Mouse (Mus musculus): Measurements from ENCODE around the gene Myo1h. TPM values are rescaled to one million over a fixed set of nuclear protein-coding genes. Genes with fewer than 3 reads are reported as not detected.

The Myo1h gene
- total RNA-seq (2023), result 10 to 100 TPM; 30.3 to 31.1 TPM

DNA sequence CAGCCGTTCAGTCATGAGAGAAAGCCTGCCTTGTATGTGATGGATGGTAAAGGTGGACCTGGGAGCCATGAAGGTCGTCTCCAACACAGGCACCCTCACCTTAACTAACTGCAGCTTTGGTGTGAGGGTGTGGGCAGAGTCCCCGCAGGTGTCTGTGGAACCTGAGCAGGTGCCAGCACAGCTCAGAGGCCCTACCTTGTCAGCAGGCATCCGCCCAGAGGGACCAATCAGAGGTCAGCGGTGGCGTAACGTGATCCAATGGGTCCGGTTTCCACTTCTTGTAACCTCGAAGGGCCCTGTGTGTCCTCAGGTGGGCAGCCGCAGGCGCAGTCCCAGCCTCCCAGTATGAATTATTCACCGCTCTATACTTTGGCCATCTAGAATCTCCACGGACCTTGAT is at the start of gene Myo1h:
Gene Myo1h, plus strand, starts transcription at position 293 of the 400 bp plus-strand sequence.

GRCm38 (mm10) chr5:114273693-114274402 is 15.1 kb upstream of the Myo1h start, which contains the start of gene Foxn4:
TSS of gene Foxn4 (minus strand) at chr5:114273807.

DNA sequence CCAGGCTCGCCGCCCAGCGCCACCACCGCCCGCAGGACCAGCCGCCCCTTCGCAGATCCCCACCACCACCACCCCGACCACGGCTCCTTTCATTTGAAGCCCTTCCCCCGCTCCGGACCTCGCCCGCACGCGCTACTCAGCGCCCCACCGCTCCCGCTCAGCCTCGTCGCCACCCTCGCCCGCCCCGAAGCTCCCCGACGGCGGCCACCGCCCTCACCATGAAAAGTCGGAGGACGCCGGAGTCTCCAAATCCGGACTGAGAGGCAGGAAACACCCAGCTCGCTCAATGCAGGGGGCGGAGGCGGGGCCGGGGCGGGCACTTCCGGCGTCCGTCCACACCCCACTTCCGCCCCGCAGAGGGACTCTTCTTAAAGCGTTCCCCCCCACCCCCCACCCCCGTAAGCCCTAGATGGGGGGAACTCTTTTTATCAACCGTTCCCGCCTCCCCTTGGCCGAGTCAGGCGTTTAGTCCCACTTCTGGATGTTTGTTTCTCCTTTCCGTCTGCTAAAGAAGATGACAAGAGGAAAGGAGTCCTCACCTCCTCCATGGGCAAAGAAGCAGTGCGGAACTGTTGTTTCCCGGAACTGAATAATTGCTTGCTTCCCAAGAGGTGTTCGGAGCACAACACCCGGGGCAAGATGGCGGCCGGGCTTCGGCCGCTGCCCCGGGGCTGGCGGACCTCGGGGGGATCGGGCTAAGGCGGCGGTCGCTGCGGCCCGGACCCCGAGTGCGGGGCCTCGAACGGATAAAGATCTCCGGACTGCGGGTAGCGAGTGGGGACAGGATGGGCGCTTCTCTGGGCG is 91.4 kb downstream of the Myo1h start, which contains the start of the genes Kctd10 and Ube3b:
Gene Kctd10, minus strand, starts transcription at position 300 of the 804 bp plus-strand sequence.
Gene Ube3b, plus strand, starts transcription at position 399 of the 804 bp plus-strand sequence.

Other genes starting within 250 kb of the Myo1h start
- gene Usp30, start 223.7 kb upstream of the Myo1h start, total RNA-seq (2023), result 10 to 100 TPM; 25.8 to 26.6 TPM
- not detected for gene Svop, start 197.6 kb upstream of the Myo1h start, total RNA-seq (2023)
- 10 to 100 TPM in 1 of 2 experiments, 1 to 10 TPM in 1; 7.4 to 14.7 TPM for gene Alkbh2, start 160.9 kb upstream of the Myo1h start, total RNA-seq (2023)
- 10 to 100 TPM; 20.7 to 22.1 TPM for gene Ung, start 158.8 kb upstream of the Myo1h start, total RNA-seq (2023)
- gene Acacb, start 142.6 kb upstream of the Myo1h start, total RNA-seq (2023), result 1 to 10 TPM; 3.3 to 3.8 TPM
- gene Foxn4, start 15.4 kb upstream of the Myo1h start, total RNA-seq (2023), result not detected
- 10 to 100 TPM; 76.2 to 76.3 TPM for gene Kctd10, start 91.3 kb downstream of the Myo1h start, total RNA-seq (2023)
- 10 to 100 TPM; 53.3 to 57.7 TPM for gene Ube3b, start 91.4 kb downstream of the Myo1h start, total RNA-seq (2023)
- gene Mmab, start 154.9 kb downstream of the Myo1h start, total RNA-seq (2023), result 10 to 100 TPM in 1 of 2 experiments, 1 to 10 TPM in 1; 8.5 to 11.3 TPM
- gene Mvk, start 155.1 kb downstream of the Myo1h start, total RNA-seq (2023), result 10 to 100 TPM; 10.8 to 11.0 TPM